Mouse (Mus musculus) left cerebral cortex, postnatal 25 days (tissue): Measurements from ENCODE around the gene Fbxl21. TPM values are rescaled to one million over a fixed set of nuclear protein-coding genes. Genes with fewer than 3 reads are reported as not detected.

Source experiments
- DNase-seq, 2 experiments: peaks; one replicate each; pipeline ENCODE4 v3.0.0; 2022; ENCODE audit warnings: low spot score in 2 of 2, mixed read lengths in 1 of 2
- intact Hi-C: fragments of 180-260 bp; cut with DNase I; formaldehyde crosslinking; loops from one replicate; pipeline ENCODE4 v1.15.1; 2025
- total RNA-seq, 2 experiments: library from RNA; stranded (reverse); gene quantifications; 2 replicates each; pipeline ENCODE4 v1.2.3; 2021

Fbxl21 gene
- 1 to 10 TPM; 4.0 to 7.3 TPM for total RNA-seq

DNA sequence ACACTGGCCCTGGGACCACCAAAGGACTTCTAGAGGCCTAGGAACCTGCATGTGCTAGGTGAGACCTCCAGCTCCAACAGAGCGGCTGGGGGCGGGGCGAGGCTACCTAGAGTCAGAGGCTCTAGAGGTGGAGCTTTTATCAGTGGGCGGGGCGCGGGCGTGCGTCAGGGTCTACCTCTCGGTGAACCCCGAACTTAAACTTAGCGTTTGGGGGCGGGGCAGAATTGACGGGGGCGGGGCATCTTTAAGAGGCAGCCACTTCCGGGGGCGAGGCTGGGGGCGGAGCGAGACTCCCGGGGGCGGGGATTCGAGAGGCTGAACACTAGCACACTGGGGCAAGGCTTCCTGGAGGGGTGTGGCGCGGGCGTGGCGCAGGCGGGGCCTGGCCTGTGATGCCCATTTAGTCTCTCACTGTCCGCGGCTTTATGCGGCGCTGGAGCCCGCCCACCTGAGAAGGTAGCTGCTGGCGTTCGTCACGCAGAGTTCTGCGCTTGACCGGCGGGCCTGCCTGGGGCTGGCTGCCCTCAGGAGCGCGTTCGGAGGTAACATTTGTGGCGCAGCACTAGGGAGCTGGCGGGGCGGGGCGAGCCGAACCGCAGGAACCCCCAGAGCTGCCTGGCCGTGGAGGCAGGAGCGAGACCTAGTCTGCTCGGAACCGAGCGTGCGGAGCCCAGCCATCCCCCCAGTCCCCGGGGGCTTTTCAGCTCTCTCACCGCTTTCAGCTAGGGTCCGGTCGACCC is at the start of gene Fbxl21:
Gene Fbxl21 (plus strand): TSS at position 392 of the 740 bp plus-strand sequence.
- intact Hi-C loops: no loop called here
- DNase-seq: peak; percentile 88 to 94

DNA sequence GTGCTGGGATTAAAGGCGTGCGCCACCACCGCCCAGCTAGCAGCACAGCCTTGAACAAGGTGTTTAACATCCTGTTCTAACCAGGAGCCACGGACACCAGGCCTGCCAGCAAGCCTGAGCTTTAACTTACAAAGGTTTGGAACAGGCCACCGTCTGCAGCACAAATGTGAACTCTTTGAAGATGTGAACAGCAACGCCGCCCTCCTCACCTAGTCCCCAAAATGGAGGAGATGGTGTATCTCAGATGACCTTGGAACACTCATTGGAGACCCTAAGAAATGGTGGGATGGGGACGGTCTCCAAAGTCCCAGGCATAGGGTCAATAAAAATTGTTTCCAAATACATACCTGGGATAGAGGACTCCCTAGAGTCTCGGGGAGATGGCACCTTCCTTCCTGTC is 49.6 kb upstream of the Fbxl21 start:
- intact Hi-C loops: loop anchor here (10.0 kb wide), 1 partner anchor 332 kb away; no protein-coding TSS in a partner anchor
- no peak for DNase-seq

- DNase-seq: peak; percentile 23 to 51
- intact Hi-C loops: loop anchor here (1.0 to 10.0 kb wide), 7 partner anchors 82 to 787 kb away; no protein-coding TSS in a partner anchor
These were observed 46.9 kb upstream of the Fbxl21 start for GRCm38 (mm10) chr13:56475363-56475762.

- intact Hi-C loops: loop anchor here (5.0 to 10.0 kb wide), 5 partner anchors 81 to 786 kb away; no protein-coding TSS in a partner anchor
- no peak for DNase-seq
These were observed 45.5 kb upstream of the Fbxl21 start for GRCm38 (mm10) chr13:56476790-56477189.

DNA sequence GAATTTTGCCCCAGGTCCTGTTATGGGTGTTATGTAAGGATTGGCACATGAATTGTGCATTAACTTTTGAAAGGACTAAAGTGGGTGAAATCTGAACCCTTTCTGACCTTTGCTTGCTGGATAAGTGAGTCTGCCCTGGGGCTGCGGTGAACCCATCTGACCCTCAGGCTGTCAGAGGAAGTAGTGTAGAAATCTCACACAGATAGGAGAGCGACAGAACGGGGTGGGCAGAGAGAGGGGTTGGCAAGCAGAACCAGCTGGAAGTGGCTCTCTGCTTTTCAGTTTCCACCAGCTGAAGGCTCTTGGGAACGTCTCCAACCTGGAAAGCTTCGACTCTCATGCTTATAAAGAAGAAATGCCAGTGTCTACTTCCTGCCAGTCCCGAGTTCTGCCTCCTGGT is 45.0 kb upstream of the Fbxl21 start:
- intact Hi-C loops: loop anchor here (5.0 to 10.0 kb wide), 5 partner anchors 80 to 785 kb away; no protein-coding TSS in a partner anchor
- peak; percentile 57 to 74 for DNase-seq

GRCm38 (mm10) chr13:56478027-56478426 is 44.2 kb upstream of the Fbxl21 start:
- no peak for DNase-seq
- intact Hi-C loops: loop anchor here (5.0 to 10.0 kb wide), 5 partner anchors 79 to 784 kb away; no protein-coding TSS in a partner anchor

DNA sequence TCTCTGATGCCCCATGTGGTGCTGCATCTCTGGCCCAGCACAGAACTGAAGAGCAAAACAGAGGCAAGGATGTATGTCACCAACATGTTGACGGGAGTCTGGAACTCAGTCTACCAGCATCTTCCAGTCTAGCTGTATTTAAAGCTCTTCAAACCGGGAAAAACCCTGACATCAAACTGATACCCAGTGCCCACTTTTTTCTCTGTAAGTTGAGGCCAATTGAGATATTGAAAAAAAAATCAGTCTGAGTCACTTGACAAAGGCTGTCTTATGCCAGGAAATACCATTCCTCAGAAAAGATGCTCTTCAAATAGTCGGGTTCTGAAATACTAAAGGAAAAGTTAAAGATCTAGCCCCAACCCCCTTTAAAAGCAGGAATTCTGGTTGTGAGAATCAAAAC is 40.1 kb upstream of the Fbxl21 start, which contains the start of gene Il9:
Gene Il9 (minus strand): TSS at position 101 of the 400 bp plus-strand sequence.
- intact Hi-C loops: no loop called here

DNA sequence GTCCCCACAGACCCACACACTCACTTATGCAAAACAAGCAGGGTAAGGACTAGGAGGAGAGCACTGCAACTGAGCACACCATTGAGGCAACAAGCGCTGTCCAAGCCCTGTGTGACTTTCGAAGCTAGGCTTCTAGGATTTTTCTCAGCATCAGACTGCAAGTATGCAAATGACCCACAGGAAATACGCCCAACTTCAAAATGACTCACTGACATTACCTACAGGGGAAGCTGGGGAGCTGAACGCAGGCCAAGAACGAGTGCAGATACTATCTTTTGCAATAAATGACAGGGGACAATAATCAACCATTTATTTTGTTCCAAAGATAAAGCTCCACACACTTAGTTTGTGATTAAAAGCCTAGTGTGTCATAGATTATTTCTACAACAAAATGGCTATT is 34.3 kb upstream of the Fbxl21 start:
- DNase-seq: peak in 1 of 2 experiments; percentile 9
- intact Hi-C loops: no loop called here

More for the DNA sequence above, 40.1 kb upstream of the Fbxl21 start, which contains the start of gene Il9:
- DNase-seq: no peak

DNA sequence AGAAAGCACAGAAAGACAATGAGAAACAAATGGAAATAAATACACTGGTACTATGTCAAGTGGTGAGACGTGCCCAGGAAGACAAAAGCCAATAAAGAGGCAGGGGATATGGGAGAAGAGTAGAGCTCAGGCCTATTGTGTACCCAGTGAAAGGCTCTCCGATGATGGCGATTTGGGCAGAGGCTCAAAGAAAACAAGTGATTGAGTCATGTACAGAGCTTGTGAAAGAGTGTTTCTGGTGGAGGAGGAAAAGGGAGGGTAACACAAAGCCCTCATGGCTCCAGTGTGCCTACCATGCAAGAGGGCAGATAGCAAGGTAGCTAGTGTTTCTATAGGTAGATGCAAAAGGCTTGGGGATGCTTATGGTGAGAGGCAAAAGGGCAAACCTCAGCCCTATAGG is 27.8 kb upstream of the Fbxl21 start:
- intact Hi-C loops: no loop called here

GRCm38 (mm10) chr13:56500132-56500531 is 22.1 kb upstream of the Fbxl21 start:
- intact Hi-C loops: no loop called here
- DNase-seq: no peak

More for the DNA sequence above, 27.8 kb upstream of the Fbxl21 start:
- DNase-seq: no peak

- no peak for DNase-seq
- intact Hi-C loops: no loop called here
These were observed 21.6 kb upstream of the Fbxl21 start for GRCm38 (mm10) chr13:56500636-56501035.

- DNase-seq: no peak
- intact Hi-C loops: no loop called here
These were observed 20.3 kb upstream of the Fbxl21 start for GRCm38 (mm10) chr13:56501866-56502420.

DNA sequence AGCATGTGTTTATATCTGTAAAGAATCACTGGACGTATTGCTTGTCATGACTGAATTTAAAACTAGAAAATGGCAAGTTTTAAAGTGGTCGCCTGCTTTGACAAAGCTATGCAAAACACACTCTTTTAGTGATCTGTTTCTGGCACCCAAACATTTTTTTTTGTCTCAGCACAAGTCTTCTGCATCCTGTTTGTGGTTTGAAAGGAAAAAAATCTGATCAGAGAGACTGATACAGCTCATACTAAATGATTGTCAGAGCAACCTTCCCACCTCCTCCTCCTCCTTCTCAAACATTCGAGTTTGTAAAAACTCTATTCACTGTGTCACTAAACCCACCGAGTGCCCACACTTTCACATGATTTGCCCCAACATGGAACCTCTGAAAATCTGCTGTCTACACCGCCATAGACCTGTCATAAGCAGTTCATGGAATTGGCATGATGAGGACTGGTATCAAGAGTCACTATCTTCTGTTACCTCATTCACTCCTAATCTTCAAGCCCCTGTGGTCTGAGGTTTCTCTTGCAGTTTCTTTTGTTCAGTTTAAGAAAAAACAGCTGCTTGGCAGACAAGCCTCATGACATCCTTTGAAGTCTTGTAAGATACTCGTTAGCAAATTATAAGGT is 15.3 kb upstream of the Fbxl21 start:
- intact Hi-C loops: no loop called here
- DNase-seq: no peak

DNA sequence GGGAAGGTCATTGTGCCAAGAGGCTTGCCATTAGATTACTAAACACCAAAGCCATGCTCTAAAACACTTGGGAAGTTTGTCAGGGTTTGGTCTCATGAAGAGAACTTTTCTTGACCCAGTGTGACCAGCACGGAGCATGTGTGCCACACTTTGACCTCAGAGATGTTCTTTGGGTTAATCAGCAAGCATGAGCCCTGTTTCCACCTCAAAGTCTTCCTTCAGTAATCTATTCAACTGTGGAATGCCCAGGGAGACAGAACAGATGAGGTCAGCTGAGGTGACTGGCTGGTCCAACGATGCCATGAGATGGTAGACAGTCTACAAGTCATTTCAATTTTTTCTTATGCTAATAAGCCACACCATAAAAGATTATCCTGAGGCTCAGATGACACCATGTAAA is 12.5 kb upstream of the Fbxl21 start:
- intact Hi-C loops: no loop called here
- no peak for DNase-seq

DNA sequence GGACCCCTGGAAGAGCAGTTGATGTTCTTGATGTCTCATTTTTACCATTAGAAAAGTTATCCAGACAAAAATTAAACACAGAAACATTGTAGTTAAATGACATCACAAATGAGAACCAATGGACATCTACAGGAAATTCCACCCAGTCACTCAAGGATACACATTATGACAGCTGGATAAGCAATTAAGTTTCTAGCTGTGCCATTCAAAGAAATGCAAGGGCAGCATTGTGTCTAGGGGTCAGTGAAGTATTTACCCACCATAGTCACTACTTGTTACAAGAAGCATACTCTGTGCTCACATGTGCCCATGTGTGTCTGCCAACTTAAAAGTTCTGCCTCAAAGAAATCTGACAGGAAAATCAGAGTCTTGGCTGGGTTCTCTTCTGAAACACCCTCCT is 8.7 kb upstream of the Fbxl21 start:
- no peak for DNase-seq

GRCm38 (mm10) chr13:56516311-56516710 is 6.0 kb upstream of the Fbxl21 start:
- DNase-seq: no peak
- intact Hi-C loops: no loop called here

More for the DNA sequence above, 8.7 kb upstream of the Fbxl21 start:
- intact Hi-C loops: no loop called here

- DNase-seq: no peak
- intact Hi-C loops: no loop called here
These were observed 5.5 kb upstream of the Fbxl21 start for GRCm38 (mm10) chr13:56516816-56517215.

DNA sequence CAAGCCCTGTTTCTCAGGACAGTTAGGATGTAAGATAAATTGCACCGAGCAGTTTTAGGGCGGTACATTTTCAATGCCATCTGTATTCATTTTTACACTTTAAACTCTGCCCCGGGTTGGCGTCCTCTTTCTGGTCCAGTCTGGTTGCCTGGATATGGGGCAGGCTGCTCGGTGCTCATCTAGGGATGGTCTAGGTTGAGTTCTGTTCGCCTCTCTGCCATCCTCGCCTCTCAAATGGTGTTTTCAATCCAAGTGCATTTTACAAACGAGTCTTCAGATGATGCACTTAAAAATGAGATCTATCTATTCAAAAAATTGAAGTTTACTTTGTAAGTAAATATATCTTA is 522 bp downstream of the Fbxl21 start:
- no peak for DNase-seq
- intact Hi-C loops: no loop called here

DNA sequence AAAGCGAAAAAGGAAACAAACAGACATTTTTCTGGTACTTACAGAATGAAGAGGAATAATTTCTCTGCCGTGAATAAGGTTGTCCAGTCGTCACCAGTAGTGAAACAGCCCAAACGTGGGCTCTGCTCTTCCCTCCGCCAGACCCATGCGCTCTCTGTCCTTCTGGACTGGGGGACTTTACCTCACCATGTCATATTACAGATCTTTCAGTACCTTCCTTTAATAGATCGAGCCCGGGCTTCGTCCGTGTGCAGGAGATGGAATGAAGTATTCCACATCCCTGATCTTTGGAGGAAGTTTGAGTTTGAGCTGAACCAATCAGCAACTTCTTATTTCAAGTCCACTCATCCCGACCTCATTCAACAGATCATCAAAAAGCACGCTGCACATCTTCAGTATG is 4.6 kb downstream of the Fbxl21 start:
- DNase-seq: no peak
- intact Hi-C loops: no loop called here

DNA sequence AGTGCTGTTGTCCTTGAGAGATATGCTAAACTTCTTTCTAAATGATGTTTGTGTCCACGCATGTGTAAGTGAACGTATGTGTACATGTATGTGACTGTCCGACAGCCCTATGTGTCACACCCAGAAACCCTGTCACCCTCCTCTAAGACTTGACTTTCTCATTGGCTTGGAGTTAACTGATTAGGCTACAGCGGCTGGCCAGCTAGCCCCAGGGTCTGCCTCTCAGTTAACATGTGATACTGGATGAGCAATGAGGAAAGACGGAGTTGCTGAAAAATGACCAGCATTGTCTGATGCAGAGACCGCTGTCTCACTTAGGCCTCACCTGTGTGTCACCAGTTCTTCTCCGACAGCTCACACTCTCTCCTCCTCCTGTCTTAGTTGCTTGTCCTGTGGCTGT is 5.6 kb downstream of the Fbxl21 start:
- DNase-seq: no peak
- intact Hi-C loops: no loop called here

DNA sequence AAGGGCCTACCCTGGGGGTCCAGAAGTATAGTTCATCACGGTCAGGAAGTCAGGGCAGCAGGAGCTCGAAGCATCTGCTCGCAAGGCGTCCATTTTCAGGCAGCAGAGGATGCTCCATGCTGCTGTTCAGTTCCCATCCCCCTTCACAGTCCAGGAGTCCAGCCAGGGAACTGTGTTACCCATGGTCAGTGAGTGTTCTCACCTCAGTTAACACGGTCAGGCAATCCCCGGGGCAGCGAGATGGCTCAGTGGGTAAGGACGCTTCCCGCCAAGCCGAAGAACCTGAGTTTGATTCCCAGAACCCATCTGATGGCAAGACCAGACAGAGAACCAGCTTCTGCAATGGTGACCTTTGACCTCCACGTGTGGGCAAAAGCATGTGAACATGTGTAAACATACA is 6.0 kb downstream of the Fbxl21 start:
- no peak for DNase-seq
- intact Hi-C loops: no loop called here
